Mouse (Mus musculus): ENCODE results near the gene Btbd35f16. TPM values are rescaled to one million over a fixed set of nuclear protein-coding genes. Genes with fewer than 3 reads are reported as not detected.
"Not testable (repeated sequence)": the region's sequence is repeated elsewhere in the genome, so short reads cannot be mapped to it uniquely, and the experiment has no call there.

Gene Btbd35f16
- not detected in 2 replicates for polyA plus RNA-seq (2015; fragmentation: Nextera tagmentation; extraction: Ambion mirVana)

- H3K9me3 ChIP-seq; H3K36me3 ChIP-seq; H3K9ac ChIP-seq; ATAC-seq (ENCODE audit: low read depth); H3K27ac ChIP-seq (replicated peaks); H3K27me3 ChIP-seq; H3K4me1 ChIP-seq (replicated peaks); H3K4me2 ChIP-seq; H3K4me3 ChIP-seq: not testable (repeated sequence)
- 77% methylated on average over 3 of the region's 3 CpGs for WGBS
These were observed at the start of gene Btbd35f16 for GRCm38 (mm10) chrX:3956902-3957301. Gene Btbd35f16, minus strand, starts transcription at chrX:3957002.

Other genes with a start within 250 kb of the Btbd35f16 start
- not detected in 2 replicates for gene Btbd35f10, start 204.1 kb downstream of the Btbd35f16 start, polyA plus RNA-seq (2015; fragmentation: Nextera tagmentation; extraction: Ambion mirVana)
- gene Btbd35f3, start 80.7 kb upstream of the Btbd35f16 start, polyA plus RNA-seq (2015; fragmentation: Nextera tagmentation; extraction: Ambion mirVana) = not detected in 2 replicates
- gene Btbd35f28, start 239.6 kb upstream of the Btbd35f16 start, polyA plus RNA-seq (2015; fragmentation: Nextera tagmentation; extraction: Ambion mirVana) = not detected in 2 replicates